Comparison of ENCODE assay signal across 20 mouse cellular contexts in genomic region chr2:145735079-145735478, GRCm38 (mm10).
DNase-seq lines count a peak whose midpoint lies in the region; ATAC-seq and TF ChIP-seq lines count a peak whose summit lies in the region.
"Had no signal": no experiment of that assay in that cellular context is flagged by ENCODE, and none has a peak within 500 bp of the region (broad histone marks: within the 10 kb centered on the region; RNA-seq: fewer than 3 reads in every experiment).

No protein-coding gene starts in this region.

- H3K27ac ChIP-seq in forebrain, embryonic 14.5 days (ENCODE audit: low read depth, low read length) = no peak overlapping the region
- no peak overlapping the region for H3K27ac ChIP-seq in forebrain, embryonic 12.5 days
- H3K27ac ChIP-seq in kidney, embryonic 16.5 days (ENCODE audit: low read length) = no peak overlapping the region
- H3K27ac ChIP-seq in liver, adult 2 months (replicated peaks; ENCODE audit: insufficient read depth, low read depth, low read length) = no peak overlapping the region
- H3K27ac ChIP-seq: embryonic facial prominence, embryonic 10.5 days; forebrain, embryonic 15.5 days; heart, embryonic 15.5 days; hindbrain, embryonic 13.5 days; hindbrain, postnatal 0 days had no signal

- peaks cover 2% of the 10 kb centered on the region; the same call in 1 of the 2 replicates for H3K79me2 ChIP-seq in liver, adult 2 months (ENCODE audit: control insufficient read depth, insufficient read depth, low read length)

- H3K27me3 ChIP-seq in forebrain, embryonic 14.5 days (replicated peaks; ENCODE audit: control insufficient read depth, insufficient read depth, low read length) = no peaks in the 10 kb centered on the region
- H3K27me3 ChIP-seq in forebrain, embryonic 12.5 days = 0 out of 2 replicates have a peak, but pooled peaks cover 2% of the 10 kb centered on the region
- H3K27me3 ChIP-seq in kidney, embryonic 16.5 days (ENCODE audit: insufficient read depth, low read length) = no peaks in the 10 kb centered on the region
- no peaks in the 10 kb centered on the region for H3K27me3 ChIP-seq in liver, adult 2 months (ENCODE audit: control insufficient read depth, insufficient read depth, low read length)
- H3K27me3 ChIP-seq: CH12.LX; forebrain, embryonic 15.5 days; heart, embryonic 15.5 days; hindbrain, embryonic 13.5 days had no signal

- TF ChIP-seq POLR2A in liver, adult 2 months (IDR thresholded peaks at IDR 0.05; ENCODE audit: extremely low read depth, insufficient read depth, low read length) = no peak

- no peaks in the 10 kb centered on the region for H3K9me3 ChIP-seq in forebrain, embryonic 14.5 days (replicated peaks; ENCODE audit: control insufficient read depth, low read length)
- H3K9me3 ChIP-seq in forebrain, embryonic 12.5 days = no peaks in the 10 kb centered on the region
- no peaks in the 10 kb centered on the region for H3K9me3 ChIP-seq in kidney, embryonic 16.5 days (ENCODE audit: low read length)
- H3K9me3 ChIP-seq: embryonic facial prominence, embryonic 10.5 days; forebrain, embryonic 15.5 days; heart, embryonic 15.5 days; hindbrain, embryonic 13.5 days had no signal

- no peak overlapping the region for H3K4me2 ChIP-seq in forebrain, embryonic 14.5 days (ENCODE audit: low read length)
- H3K4me2 ChIP-seq in forebrain, embryonic 12.5 days = no peak overlapping the region
- no peak overlapping the region for H3K4me2 ChIP-seq in kidney, embryonic 16.5 days (replicated peaks; ENCODE audit: low read depth, low read length)
- H3K4me2 ChIP-seq: forebrain, embryonic 15.5 days; heart, embryonic 11.5 days; heart, embryonic 15.5 days; hindbrain, embryonic 13.5 days had no signal

- TF ChIP-seq CTCF in liver, adult 2 months (IDR thresholded peaks at IDR 0.05; ENCODE audit: low read depth, low read length) = no peak

- no peak for ATAC-seq in forebrain, embryonic 14.5 days
- ATAC-seq in forebrain, embryonic 12.5 days (ENCODE audit: low FRiP score) = no peak
- ATAC-seq in kidney, embryonic 16.5 days (ENCODE audit: low FRiP score, low TSS enrichment) = no peak
- ATAC-seq: forebrain, embryonic 15.5 days; hindbrain, postnatal 0 days had no signal

- no peak overlapping the region for H3K9ac ChIP-seq in forebrain, embryonic 14.5 days (ENCODE audit: low read length)
- no peak overlapping the region for H3K9ac ChIP-seq in forebrain, embryonic 12.5 days
- H3K9ac ChIP-seq in kidney, embryonic 16.5 days (replicated peaks; ENCODE audit: low read length) = no peak overlapping the region
- H3K9ac ChIP-seq in liver, adult 2 months (ENCODE audit: low read depth, low read length) = no peak overlapping the region
- H3K9ac ChIP-seq: forebrain, embryonic 15.5 days; heart, embryonic 15.5 days; hindbrain, embryonic 13.5 days had no signal

- H3K4me3 ChIP-seq in forebrain, embryonic 14.5 days (ENCODE audit: low read depth, low read length) = no peak overlapping the region
- H3K4me3 ChIP-seq in forebrain, embryonic 12.5 days (replicated peaks) = no peak overlapping the region
- H3K4me3 ChIP-seq in kidney, embryonic 16.5 days (ENCODE audit: low read length) = no peak overlapping the region
- H3K4me3 ChIP-seq in liver, adult 2 months (ENCODE audit: insufficient read depth, low read depth, low read length) = no peak overlapping the region
- H3K4me3 ChIP-seq: embryonic facial prominence, embryonic 10.5 days; forebrain, embryonic 15.5 days; heart, embryonic 15.5 days; hindbrain, embryonic 13.5 days had no signal

- no peaks in the 10 kb centered on the region for H3K4me1 ChIP-seq in forebrain, embryonic 14.5 days (ENCODE audit: control insufficient read depth, insufficient read depth, low read length)
- no peaks in the 10 kb centered on the region for H3K4me1 ChIP-seq in forebrain, embryonic 12.5 days
- H3K4me1 ChIP-seq in kidney, embryonic 16.5 days (ENCODE audit: insufficient read depth, low read length) = no peaks in the 10 kb centered on the region; the same call in 1 of the 2 replicates
- peaks cover 6% of the 10 kb centered on the region for H3K4me1 ChIP-seq in liver, adult 2 months (ENCODE audit: control insufficient read depth, insufficient read depth, low read length)
- H3K4me1 ChIP-seq: embryonic facial prominence, embryonic 10.5 days; forebrain, embryonic 15.5 days; hindbrain, embryonic 13.5 days had no signal

- H3K36me3 ChIP-seq in forebrain, embryonic 14.5 days (ENCODE audit: control insufficient read depth, insufficient read depth, low read length) = no peaks in the 10 kb centered on the region
- no peaks in the 10 kb centered on the region for H3K36me3 ChIP-seq in forebrain, embryonic 12.5 days (replicated peaks)
- H3K36me3 ChIP-seq in kidney, embryonic 16.5 days (ENCODE audit: insufficient read depth, low read length) = no peaks in the 10 kb centered on the region
- H3K36me3 ChIP-seq in liver, adult 2 months (ENCODE audit: control insufficient read depth, insufficient read depth, low read length) = no peaks in the 10 kb centered on the region; the same call in none of the 2 replicates
- H3K36me3 ChIP-seq: embryonic facial prominence, embryonic 10.5 days; forebrain, embryonic 15.5 days; heart, embryonic 15.5 days; hindbrain, embryonic 13.5 days had no signal

- WGBS in forebrain, embryonic 14.5 days = 77% methylated on average over 5 of the region's 5 CpGs
- 92% methylated on average over 5 of the region's 5 CpGs for WGBS in forebrain, embryonic 12.5 days
- 71% methylated on average over 5 of the region's 5 CpGs for WGBS in kidney, embryonic 16.5 days
- 20% methylated on average over 5 of the region's 5 CpGs for WGBS in liver, adult 2 months

- peak; percentile 4 for DNase-seq in forebrain, embryonic 14.5 days (ENCODE audit: low spot score)
- DNase-seq in kidney, postnatal 10 days = peak; percentile 26
- DNase-seq in liver, adult 2 months (ENCODE audit: extremely low read depth, low read depth, low spot score) = peak; percentile 91
- DNase-seq in liver (no peak), adipocyte (ENCODE audit: low spot score) (peak; percentile 49)
- DNase-seq: adrenal gland, adult 8-10 months; cerebellum, adult 18-20 months; cerebellum, adult 9-11 months; gastrocnemius, postnatal 36 days; heart, adult 18-20 months; heart, postnatal 14 days had no signal
